ENCODE assay signal across 11 mouse cellular contexts in the genomic region with DNA sequence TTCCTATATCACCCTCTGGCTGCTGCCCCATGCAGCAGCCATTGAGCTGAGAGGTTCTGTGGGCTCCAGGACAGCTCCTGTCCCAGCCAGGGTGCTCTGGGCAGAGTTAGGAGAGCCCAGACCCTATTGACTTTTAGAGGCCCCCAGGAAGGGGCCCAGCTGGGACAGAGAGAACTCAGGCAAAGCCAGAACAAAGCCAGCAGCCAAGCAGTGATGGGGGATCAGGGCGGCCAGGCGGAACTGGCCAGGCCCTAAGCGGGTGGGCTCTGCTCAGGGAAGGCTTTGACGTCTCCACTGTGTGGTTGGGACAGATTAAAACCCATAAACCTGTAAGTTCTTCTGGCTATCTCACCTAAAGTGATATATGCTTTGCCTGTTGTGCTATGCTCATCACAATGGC. TPM values are rescaled to one million over a fixed set of nuclear protein-coding genes. Genes with fewer than 3 reads are reported as not detected.
DNase-seq lines count a peak whose midpoint lies in the region; ATAC-seq and TF ChIP-seq lines count a peak whose summit lies in the region.
"Had no signal": no experiment of that assay in that cellular context is flagged by ENCODE, and none has a peak within 500 bp of the region (broad histone marks: within the 10 kb centered on the region; RNA-seq: fewer than 3 reads in every experiment).

No protein-coding gene starts in this region.

- H3K9ac ChIP-seq in heart, embryonic 12.5 days, result peak overlapping the region; percentile 98
- peak overlapping the region; percentile 83 for H3K9ac ChIP-seq in hindbrain, embryonic 14.5 days

- H3K4me3 ChIP-seq in heart, embryonic 12.5 days, result peak overlapping the region; percentile 94
- H3K4me3 ChIP-seq in embryonic facial prominence, embryonic 10.5 days, result peak overlapping the region; percentile 82
- H3K4me3 ChIP-seq in hindbrain, embryonic 14.5 days (replicated peaks; ENCODE audit: low read length), result peak overlapping the region; percentile 13
- H3K4me3 ChIP-seq in midbrain, embryonic 10.5 days, result peak overlapping the region; percentile 99
- no peak overlapping the region for H3K4me3 ChIP-seq in gastrocnemius, adult 2 months
- H3K4me3 ChIP-seq in cerebellum, adult 2 months (replicated peaks; ENCODE audit: insufficient read depth, low read depth, low read length), result no peak overlapping the region

- peaks cover 42% of the 10 kb centered on the region for H3K36me3 ChIP-seq in heart, embryonic 12.5 days
- H3K36me3 ChIP-seq in embryonic facial prominence, embryonic 10.5 days (replicated peaks), result peaks cover 51% of the 10 kb centered on the region
- H3K36me3 ChIP-seq in hindbrain, embryonic 14.5 days (replicated peaks; ENCODE audit: control insufficient read depth, insufficient read depth), result peaks cover 10% of the 10 kb centered on the region
- peaks cover 53% of the 10 kb centered on the region for H3K36me3 ChIP-seq in midbrain, embryonic 10.5 days

- H3K4me1 ChIP-seq in heart, embryonic 12.5 days (replicated peaks), result peaks cover 66% of the 10 kb centered on the region
- H3K4me1 ChIP-seq in embryonic facial prominence, embryonic 10.5 days, result peaks cover 88% of the 10 kb centered on the region
- H3K4me1 ChIP-seq in hindbrain, embryonic 14.5 days (replicated peaks; ENCODE audit: control insufficient read depth, insufficient read depth, low read length), result peaks cover 46% of the 10 kb centered on the region
- peaks cover 90% of the 10 kb centered on the region for H3K4me1 ChIP-seq in midbrain, embryonic 10.5 days
- H3K4me1 ChIP-seq in cerebellum, adult 2 months (ENCODE audit: control insufficient read depth, insufficient read depth, low read length), result peaks cover 20% of the 10 kb centered on the region

- WGBS in heart, embryonic 12.5 days, result 80% methylated on average over 4 of the region's 4 CpGs
- WGBS in embryonic facial prominence, embryonic 10.5 days, result 44% methylated on average over 4 of the region's 4 CpGs
- WGBS in hindbrain, embryonic 14.5 days, result 25% methylated on average over 4 of the region's 4 CpGs
- 16% methylated on average over 4 of the region's 4 CpGs for WGBS in midbrain, embryonic 10.5 days
- 52% methylated on average over 4 of the region's 4 CpGs for WGBS in cerebellum, adult 2 months

- no peaks in the 10 kb centered on the region for H3K27me3 ChIP-seq in heart, embryonic 12.5 days (replicated peaks)
- H3K27me3 ChIP-seq in embryonic facial prominence, embryonic 10.5 days (replicated peaks; ENCODE audit: low read depth, poor library complexity, severe bottlenecking), result peaks cover 19% of the 10 kb centered on the region
- H3K27me3 ChIP-seq in hindbrain, embryonic 14.5 days (ENCODE audit: control insufficient read depth, insufficient read depth, low read length), result no peaks in the 10 kb centered on the region
- peaks cover 17% of the 10 kb centered on the region for H3K27me3 ChIP-seq in midbrain, embryonic 10.5 days (ENCODE audit: low read depth, poor library complexity, severe bottlenecking)
- no peaks in the 10 kb centered on the region for H3K27me3 ChIP-seq in cerebellum, adult 2 months (ENCODE audit: control insufficient read depth, insufficient read depth, low read length)

- DNase-seq in heart, adult 18-20 months, result no peak
- DNase-seq in embryonic facial prominence, embryonic 10.5 days (ENCODE audit: low spot score), result no peak
- no peak for DNase-seq in hindbrain, embryonic 14.5 days (ENCODE audit: low spot score)
- peak; percentile 61 for DNase-seq in midbrain, embryonic 10.5 days (ENCODE audit: low spot score)
- no peak for DNase-seq in gastrocnemius, adult 2 months
- DNase-seq in adrenal gland, postnatal 25 days, result no peak
- no peak for DNase-seq in cerebellum, adult 2 months
- DNase-seq: cerebellum, postnatal 14 days; thymus, adult 2 months had no signal

- no peak for ATAC-seq in heart, embryonic 12.5 days (ENCODE audit: insufficient number of reproducible peaks, low FRiP score)
- no peak for ATAC-seq in hindbrain, embryonic 14.5 days (ENCODE audit: low FRiP score)

- intact Hi-C loops in gastrocnemius, adult 2 months (cut with DNase I), result loop anchor here (5.0 kb wide), 1 partner anchor 88 kb away; the partner anchor contains the start of gene Dda1

- H3K4me2 ChIP-seq in heart, embryonic 12.5 days, result peak overlapping the region; percentile 95
- H3K4me2 ChIP-seq in hindbrain, embryonic 14.5 days (replicated peaks), result peak overlapping the region; percentile 100

- no peaks in the 10 kb centered on the region for H3K9me3 ChIP-seq in heart, embryonic 12.5 days (replicated peaks)
- H3K9me3 ChIP-seq in embryonic facial prominence, embryonic 10.5 days, result no peaks in the 10 kb centered on the region
- H3K9me3 ChIP-seq in hindbrain, embryonic 14.5 days (ENCODE audit: control insufficient read depth, low read length), result no peaks in the 10 kb centered on the region
- no peaks in the 10 kb centered on the region for H3K9me3 ChIP-seq in midbrain, embryonic 10.5 days (replicated peaks)

- no peak for TF ChIP-seq CTCF in gastrocnemius, adult 2 months (IDR thresholded peaks at IDR 0.05)
- no peak for TF ChIP-seq CTCF in cerebellum, adult 2 months (IDR thresholded peaks at IDR 0.05; ENCODE audit: borderline replicate concordance, insufficient read depth, low read depth, low read length)

- TF ChIP-seq POLR2A in cerebellum, adult 2 months (IDR thresholded peaks at IDR 0.05; ENCODE audit: borderline replicate concordance, insufficient read depth, low read length), result no peak

- H3K27ac ChIP-seq in heart, embryonic 12.5 days (ENCODE audit: poor library complexity, severe bottlenecking), result no peak overlapping the region
- peak overlapping the region; percentile 97 for H3K27ac ChIP-seq in embryonic facial prominence, embryonic 10.5 days (replicated peaks)
- no peak overlapping the region for H3K27ac ChIP-seq in hindbrain, embryonic 14.5 days
- H3K27ac ChIP-seq in midbrain, embryonic 10.5 days (replicated peaks), result peak overlapping the region; percentile 99
- H3K27ac ChIP-seq in gastrocnemius, adult 2 months, result no peak overlapping the region
- no peak overlapping the region for H3K27ac ChIP-seq in cerebellum, adult 2 months (ENCODE audit: insufficient read depth, low read length)

RNA-seq across cellular contexts. Expression of gene Nr2f6, which starts 2.8 kb away (rescaled TPM):
- polyA plus RNA-seq in heart, embryonic 12.5 days (2016; fragmentation: Nextera tagmentation; extraction: Ambion mirVana), result 63.6 and 64.3 TPM in 2 replicates
- total RNA-seq in heart, adult 18-20 months (2021), result 10 to 100 TPM; 48.0 to 53.8 TPM
- polyA plus RNA-seq in embryonic facial prominence, embryonic 10.5 days (2016; fragmentation: Nextera tagmentation; extraction: Ambion mirVana), result 63.6 and 78.0 TPM in 2 replicates
- 35.9 and 37.5 TPM in 2 replicates for polyA plus RNA-seq in hindbrain, embryonic 14.5 days (2014; fragmentation: Nextera tagmentation; extraction: Ambion mirVana)
- 74.7 and 110 TPM in 2 replicates for polyA plus RNA-seq in midbrain, embryonic 10.5 days (2016; fragmentation: Nextera tagmentation; extraction: Ambion mirVana)
- 10 to 100 TPM; 19.6 to 21.9 TPM for total RNA-seq in gastrocnemius, adult 2 months (2021)
- 64.5 and 75.8 TPM in 2 replicates for total RNA-seq in adrenal gland, postnatal 25 days (2021)
- polyA plus RNA-seq in cerebellum, adult 2 months (2012; rRNA removed), result 53.0 and 59.8 TPM in 2 replicates

RNA-seq across cellular contexts. Expression of gene Ocel1, which starts 7.9 kb away (rescaled TPM):
- polyA plus RNA-seq in heart, embryonic 12.5 days (2016; fragmentation: Nextera tagmentation; extraction: Ambion mirVana), result 5.5 and 5.7 TPM in 2 replicates
- 10 to 100 TPM; 14.2 to 14.9 TPM for total RNA-seq in heart, adult 18-20 months (2021)
- 4.0 and 5.0 TPM in 2 replicates for polyA plus RNA-seq in embryonic facial prominence, embryonic 10.5 days (2016; fragmentation: Nextera tagmentation; extraction: Ambion mirVana)
- polyA plus RNA-seq in hindbrain, embryonic 14.5 days (2014; fragmentation: Nextera tagmentation; extraction: Ambion mirVana), result 4.8 and 5.0 TPM in 2 replicates
- polyA plus RNA-seq in midbrain, embryonic 10.5 days (2016; fragmentation: Nextera tagmentation; extraction: Ambion mirVana), result 4.9 and 6.1 TPM in 2 replicates
- 1 to 10 TPM; 6.0 to 8.4 TPM for total RNA-seq in gastrocnemius, adult 2 months (2021)
- 18.7 and 20.7 TPM in 2 replicates for total RNA-seq in adrenal gland, postnatal 25 days (2021)
- polyA plus RNA-seq in cerebellum, adult 2 months (2012; rRNA removed), result 7.3 and 8.0 TPM in 2 replicates

RNA-seq across cellular contexts. Expression of gene Use1, which starts 12.4 kb away (rescaled TPM):
- 68.6 and 69.9 TPM in 2 replicates for polyA plus RNA-seq in heart, embryonic 12.5 days (2016; fragmentation: Nextera tagmentation; extraction: Ambion mirVana)
- 100 to 1,000 TPM; 163 to 174 TPM for total RNA-seq in heart, adult 18-20 months (2021)
- 83.1 and 84.3 TPM in 2 replicates for polyA plus RNA-seq in embryonic facial prominence, embryonic 10.5 days (2016; fragmentation: Nextera tagmentation; extraction: Ambion mirVana)
- 112 and 126 TPM in 2 replicates for polyA plus RNA-seq in hindbrain, embryonic 14.5 days (2014; fragmentation: Nextera tagmentation; extraction: Ambion mirVana)
- polyA plus RNA-seq in midbrain, embryonic 10.5 days (2016; fragmentation: Nextera tagmentation; extraction: Ambion mirVana), result 68.5 and 74.3 TPM in 2 replicates
- total RNA-seq in gastrocnemius, adult 2 months (2021), result 100 to 1,000 TPM in 1 of 2 experiments, 10 to 100 TPM in 1; 79.7 to 104 TPM
- 168 and 199 TPM in 2 replicates for total RNA-seq in adrenal gland, postnatal 25 days (2021)
- polyA plus RNA-seq in cerebellum, adult 2 months (2012; rRNA removed), result 199 and 204 TPM in 2 replicates

RNA-seq across cellular contexts. Expression of gene Ushbp1, which starts 16.6 kb away (rescaled TPM):
- polyA plus RNA-seq in heart, embryonic 12.5 days (2016; fragmentation: Nextera tagmentation; extraction: Ambion mirVana), result 4.8 and 6.1 TPM in 2 replicates
- total RNA-seq in heart, adult 18-20 months (2021), result 10 to 100 TPM; 20.4 to 23.2 TPM
- polyA plus RNA-seq in embryonic facial prominence, embryonic 10.5 days (2016; fragmentation: Nextera tagmentation; extraction: Ambion mirVana), result 5.4 and 5.5 TPM in 2 replicates
- 4.7 and 6.0 TPM in 2 replicates for polyA plus RNA-seq in hindbrain, embryonic 14.5 days (2014; fragmentation: Nextera tagmentation; extraction: Ambion mirVana)
- polyA plus RNA-seq in midbrain, embryonic 10.5 days (2016; fragmentation: Nextera tagmentation; extraction: Ambion mirVana), result 5.0 and 6.3 TPM in 2 replicates
- 1 to 10 TPM; 6.4 to 9.3 TPM for total RNA-seq in gastrocnemius, adult 2 months (2021)
- total RNA-seq in adrenal gland, postnatal 25 days (2021), result 20.6 and 25.8 TPM in 2 replicates
- polyA plus RNA-seq in cerebellum, adult 2 months (2012; rRNA removed), result 9.5 and 9.7 TPM in 2 replicates
- total RNA-seq: neutrophil, adult 5-6 weeks had no signal

RNA-seq across cellular contexts. Expression of gene Babam1, which starts 17.7 kb away (rescaled TPM):
- polyA plus RNA-seq in heart, embryonic 12.5 days (2016; fragmentation: Nextera tagmentation; extraction: Ambion mirVana), result 77.6 and 94.2 TPM in 2 replicates
- 10 to 100 TPM; 67.9 to 69.8 TPM for total RNA-seq in heart, adult 18-20 months (2021)
- 109 and 110 TPM in 2 replicates for polyA plus RNA-seq in embryonic facial prominence, embryonic 10.5 days (2016; fragmentation: Nextera tagmentation; extraction: Ambion mirVana)
- polyA plus RNA-seq in hindbrain, embryonic 14.5 days (2014; fragmentation: Nextera tagmentation; extraction: Ambion mirVana), result 88.2 and 89.7 TPM in 2 replicates
- 112 TPM in 2 replicates for polyA plus RNA-seq in midbrain, embryonic 10.5 days (2016; fragmentation: Nextera tagmentation; extraction: Ambion mirVana)
- 10 to 100 TPM; 60.8 to 69.6 TPM for total RNA-seq in gastrocnemius, adult 2 months (2021)
- 105 and 116 TPM in 2 replicates for total RNA-seq in adrenal gland, postnatal 25 days (2021)
- 163 and 179 TPM in 2 replicates for polyA plus RNA-seq in cerebellum, adult 2 months (2012; rRNA removed)

Comparison
In these comparisons a context has a peak if more than half of its experiments do, and no peak if none do; other contexts are left out.
1. H3K27ac ChIP-seq: peak in embryonic facial prominence, embryonic 10.5 days (single experiment) and midbrain, embryonic 10.5 days (single experiment); none in heart, embryonic 12.5 days (single experiment), hindbrain, embryonic 14.5 days (single experiment), gastrocnemius, adult 2 months (single experiment) and cerebellum, adult 2 months (single experiment).
2. H3K4me3 ChIP-seq: peak in heart, embryonic 12.5 days (single experiment), embryonic facial prominence, embryonic 10.5 days (single experiment), hindbrain, embryonic 14.5 days (single experiment) and midbrain, embryonic 10.5 days (single experiment); none in gastrocnemius, adult 2 months (single experiment) and cerebellum, adult 2 months (single experiment).